Mouse (Mus musculus) E14TG2a.4 (cell line): ENCODE measurements around the gene Ubac2.

ENCODE experiments used
- CTCF ChIP-seq: conservative IDR thresholded peaks from 2 replicates; pipeline ENCODE4 v1.5.1; 2014; ENCODE audit warnings: low read length
- POU5F1 ChIP-seq: IDR thresholded peaks from 2 replicates; pipeline ENCODE4 v1.6.1; 2014; ENCODE audit warnings: low read length, borderline replicate concordance

GRCm38 (mm10) chr14:122057941-122058346 is 179.5 kb downstream of the Ubac2 start:
- no peak for TF ChIP-seq CTCF
- TF ChIP-seq POU5F1 = no peak
